Comparison of ENCODE assay signal across 8 mouse cellular contexts in genomic region chr9:27030763-27031100, GRCm38 (mm10). TPM values are rescaled to one million over a fixed set of nuclear protein-coding genes. Genes with fewer than 3 reads are reported as not detected.
DNase-seq lines count a peak whose midpoint lies in the region; ATAC-seq and TF ChIP-seq lines count a peak whose summit lies in the region.

No protein-coding gene starts in this region.

- DNase-seq in kidney, adult 2 months = no peak
- no peak for DNase-seq in kidney, postnatal 36 days
- DNase-seq in brain, embryonic 14.5 days (ENCODE audit: low read depth) = no peak
- DNase-seq in hindbrain, embryonic 14.5 days (ENCODE audit: low spot score) = no peak
- DNase-seq in midbrain, embryonic 14.5 days = no peak
- DNase-seq in right cerebral cortex, postnatal 14 days = no peak

- H3K9me3 ChIP-seq in hindbrain, embryonic 14.5 days (ENCODE audit: control insufficient read depth, low read length) = no peaks in the 10 kb centered on the region
- H3K9me3 ChIP-seq in midbrain, embryonic 14.5 days (ENCODE audit: control insufficient read depth, low read length) = no peaks in the 10 kb centered on the region

- no peak for TF ChIP-seq CTCF in kidney, adult 2 months (conservative IDR thresholded peaks at IDR 0.05; ENCODE audit: insufficient read depth, insufficient read length, low read depth, low read length)
- no peak for TF ChIP-seq CTCF in brain, embryonic 14.5 days (IDR thresholded peaks at IDR 0.05; ENCODE audit: borderline replicate concordance, extremely low read depth, insufficient read depth, insufficient read length)

- no peak for TF ChIP-seq POLR2A in kidney, adult 2 months (IDR thresholded peaks at IDR 0.05; ENCODE audit: low read depth, low read length)
- 0 out of 2 replicates have a peak, but pooled peaks have one; percentile 23 for TF ChIP-seq POLR2A in brain, embryonic 14.5 days (IDR thresholded peaks at IDR 0.05; ENCODE audit: borderline replicate concordance, extremely low read depth, insufficient read depth, insufficient read length, poor library complexity, severe bottlenecking)

- no peaks in the 10 kb centered on the region for H3K27me3 ChIP-seq in kidney, adult 2 months (replicated peaks; ENCODE audit: control insufficient read depth, insufficient read depth, low read length)
- H3K27me3 ChIP-seq in hindbrain, embryonic 14.5 days (ENCODE audit: control insufficient read depth, insufficient read depth, low read length) = no peaks in the 10 kb centered on the region
- no peaks in the 10 kb centered on the region for H3K27me3 ChIP-seq in midbrain, embryonic 14.5 days (ENCODE audit: control insufficient read depth, insufficient read depth, low read length)

- no peak overlapping the region for H3K27ac ChIP-seq in kidney, adult 2 months (ENCODE audit: insufficient read depth, low read depth, low read length)
- no peak overlapping the region; the same call in 1 of the 2 replicates for H3K27ac ChIP-seq in hindbrain, embryonic 14.5 days
- H3K27ac ChIP-seq in midbrain, embryonic 14.5 days (replicated peaks; ENCODE audit: low read depth, low read length) = 0 out of 2 replicates have a peak overlapping the region, but pooled peaks have one; percentile 26

- peak overlapping the region; percentile 90 for H3K4me2 ChIP-seq in hindbrain, embryonic 14.5 days (replicated peaks)
- peak overlapping the region; percentile 83 for H3K4me2 ChIP-seq in midbrain, embryonic 14.5 days (ENCODE audit: low read length)

- H3K36me3 ChIP-seq in kidney, adult 2 months (ENCODE audit: control insufficient read depth, insufficient read depth, low read length) = no peaks in the 10 kb centered on the region
- 0 out of 2 replicates have a peak, but pooled peaks cover 5% of the 10 kb centered on the region for H3K36me3 ChIP-seq in hindbrain, embryonic 14.5 days (replicated peaks; ENCODE audit: control insufficient read depth, insufficient read depth)
- 0 out of 2 replicates have a peak, but pooled peaks cover 4% of the 10 kb centered on the region for H3K36me3 ChIP-seq in midbrain, embryonic 14.5 days (ENCODE audit: control insufficient read depth, insufficient read depth, low read length)

- peak overlapping the region; percentile 74 for H3K9ac ChIP-seq in hindbrain, embryonic 14.5 days
- H3K9ac ChIP-seq in midbrain, embryonic 14.5 days (replicated peaks; ENCODE audit: low read length) = peak overlapping the region; percentile 55

- peak overlapping the region; percentile 63 for H3K4me3 ChIP-seq in kidney, adult 2 months (ENCODE audit: insufficient read depth, low read depth, low read length)
- H3K4me3 ChIP-seq in hindbrain, embryonic 14.5 days (replicated peaks; ENCODE audit: low read length) = peak overlapping the region; percentile 75
- peak overlapping the region; percentile 98 for H3K4me3 ChIP-seq in midbrain, embryonic 14.5 days (replicated peaks; ENCODE audit: low read depth, low read length)

- H3K4me1 ChIP-seq in kidney, adult 2 months (ENCODE audit: control insufficient read depth, insufficient read depth, low read length) = peaks cover 6% of the 10 kb centered on the region
- H3K4me1 ChIP-seq in hindbrain, embryonic 14.5 days (replicated peaks; ENCODE audit: control insufficient read depth, insufficient read depth, low read length) = peaks cover 42% of the 10 kb centered on the region
- peaks cover 41% of the 10 kb centered on the region for H3K4me1 ChIP-seq in midbrain, embryonic 14.5 days (ENCODE audit: control insufficient read depth, insufficient read depth, low read length)

- WGBS in kidney, adult 2 months = under 1% methylated on average over 17 of the region's 17 CpGs
- WGBS in hindbrain, embryonic 14.5 days = 0% methylated on average over 17 of the region's 17 CpGs
- under 1% methylated on average over 17 of the region's 17 CpGs for WGBS in midbrain, embryonic 14.5 days

- ATAC-seq in hindbrain, embryonic 14.5 days (ENCODE audit: low FRiP score) = peak; percentile 57
- peak; percentile 35; the same call in 1 of the 2 replicates for ATAC-seq in midbrain, embryonic 14.5 days (ENCODE audit: low FRiP score, low TSS enrichment)
- no peak for ATAC-seq in monocyte, adult 5-6 weeks (replicated peaks; ENCODE audit: insufficient number of reproducible peaks, low FRiP score, low TSS enrichment, poor library complexity, severe bottlenecking)
- no peak for ATAC-seq in activated CD4-positive, CD25-positive, alpha-beta regulatory T cell, adult 4 months

RNA-seq across cellular contexts. Expression of gene Ncapd3, which starts 0.8 kb away (rescaled TPM):
- 9.6 and 12.5 TPM in 2 replicates for polyA plus RNA-seq in kidney, adult 2 months (2012; rRNA removed)
- 28.9 and 40.8 TPM in 2 replicates for polyA plus RNA-seq in brain, embryonic 14.5 days (2012; rRNA removed)
- polyA plus RNA-seq in hindbrain, embryonic 14.5 days (2014; fragmentation: Nextera tagmentation; extraction: Ambion mirVana) = 17.7 and 20.0 TPM in 2 replicates
- polyA plus RNA-seq in midbrain, embryonic 14.5 days (2014; fragmentation: Nextera tagmentation; extraction: Ambion mirVana) = 16.7 and 24.6 TPM in 2 replicates
- total RNA-seq in monocyte, adult 5-6 weeks (2017) = 17.1 to 33.8 TPM (median 20.8 TPM) in 3 replicates
- polyA plus RNA-seq in activated CD4-positive, CD25-positive, alpha-beta regulatory T cell, adult 4 months (2017; shearing (Covaris generic)) = 10 to 100 TPM; 23.4 to 27.0 TPM

RNA-seq across cellular contexts. Expression of gene Vps26b, which starts 0.9 kb away (rescaled TPM):
- 21.6 and 25.6 TPM in 2 replicates for polyA plus RNA-seq in kidney, adult 2 months (2012; rRNA removed)
- polyA plus RNA-seq in brain, embryonic 14.5 days (2012; rRNA removed) = 82.6 and 92.3 TPM in 2 replicates
- 99.2 and 110 TPM in 2 replicates for polyA plus RNA-seq in hindbrain, embryonic 14.5 days (2014; fragmentation: Nextera tagmentation; extraction: Ambion mirVana)
- polyA plus RNA-seq in midbrain, embryonic 14.5 days (2014; fragmentation: Nextera tagmentation; extraction: Ambion mirVana) = 85.3 and 102 TPM in 2 replicates
- total RNA-seq in monocyte, adult 5-6 weeks (2017) = 29.7 to 54.2 TPM (median 35.5 TPM) in 3 replicates
- 10 to 100 TPM in 1 of 2 experiments, 1 to 10 TPM in 1; 10.0 to 14.0 TPM for polyA plus RNA-seq in activated CD4-positive, CD25-positive, alpha-beta regulatory T cell, adult 4 months (2017; shearing (Covaris generic))

RNA-seq across cellular contexts. Expression of gene Thyn1, which starts 31.2 kb away (rescaled TPM):
- polyA plus RNA-seq in kidney, adult 2 months (2012; rRNA removed) = 9.7 and 11.3 TPM in 2 replicates
- 59.2 and 67.0 TPM in 2 replicates for polyA plus RNA-seq in brain, embryonic 14.5 days (2012; rRNA removed)
- 128 and 139 TPM in 2 replicates for polyA plus RNA-seq in hindbrain, embryonic 14.5 days (2014; fragmentation: Nextera tagmentation; extraction: Ambion mirVana)
- 127 and 131 TPM in 2 replicates for polyA plus RNA-seq in midbrain, embryonic 14.5 days (2014; fragmentation: Nextera tagmentation; extraction: Ambion mirVana)
- total RNA-seq in monocyte, adult 5-6 weeks (2017) = 7.9 to 23.6 TPM (median 17.4 TPM) in 3 replicates
- 10 to 100 TPM; 77.0 to 85.1 TPM for polyA plus RNA-seq in activated CD4-positive, CD25-positive, alpha-beta regulatory T cell, adult 4 months (2017; shearing (Covaris generic))

RNA-seq across cellular contexts. Expression of gene Acad8, which starts 31.4 kb away (rescaled TPM):
- polyA plus RNA-seq in kidney, adult 2 months (2012; rRNA removed) = 49.1 and 57.0 TPM in 2 replicates
- 32.1 and 36.9 TPM in 2 replicates for polyA plus RNA-seq in brain, embryonic 14.5 days (2012; rRNA removed)
- 36.3 and 36.4 TPM in 2 replicates for polyA plus RNA-seq in hindbrain, embryonic 14.5 days (2014; fragmentation: Nextera tagmentation; extraction: Ambion mirVana)
- polyA plus RNA-seq in midbrain, embryonic 14.5 days (2014; fragmentation: Nextera tagmentation; extraction: Ambion mirVana) = 27.3 and 28.5 TPM in 2 replicates
- 14.9 to 24.0 TPM (median 22.7 TPM) in 3 replicates for total RNA-seq in monocyte, adult 5-6 weeks (2017)
- 10 to 100 TPM; 22.7 to 22.8 TPM for polyA plus RNA-seq in activated CD4-positive, CD25-positive, alpha-beta regulatory T cell, adult 4 months (2017; shearing (Covaris generic))

Comparison
In these comparisons a context has a peak if more than half of its experiments do, and no peak if none do; other contexts are left out.
1. ATAC-seq: peak in hindbrain, embryonic 14.5 days (single experiment) and midbrain, embryonic 14.5 days (single experiment); none in monocyte, adult 5-6 weeks (single experiment) and activated CD4-positive, CD25-positive, alpha-beta regulatory T cell, adult 4 months (single experiment).
2. Peak in every context shown above with its lines, with median percentiles within 50 percentile points of each other: H3K4me3 ChIP-seq.